Mouse (Mus musculus) testis, adult 10 weeks (tissue): ENCODE results near the gene Dnah7b. TPM values are rescaled to one million over a fixed set of nuclear protein-coding genes. Genes with fewer than 3 reads are reported as not detected.

Experiments
- polyA plus RNA-seq: library from polyadenylated mRNA; stranded (reverse); fragments of 350-450 nt; fragmentation: Illumina TruSeq; extraction: RNeasy Lipid Tissue Mini Kit (QIAGEN cat#74804); gene quantifications from one replicate; pipeline ENCODE4 v1.2.3, GENCODE M21; 2014; ENCODE audit warnings: low read depth, low replicate concordance

The Dnah7b gene
- polyA plus RNA-seq: 114 TPM

DNA sequence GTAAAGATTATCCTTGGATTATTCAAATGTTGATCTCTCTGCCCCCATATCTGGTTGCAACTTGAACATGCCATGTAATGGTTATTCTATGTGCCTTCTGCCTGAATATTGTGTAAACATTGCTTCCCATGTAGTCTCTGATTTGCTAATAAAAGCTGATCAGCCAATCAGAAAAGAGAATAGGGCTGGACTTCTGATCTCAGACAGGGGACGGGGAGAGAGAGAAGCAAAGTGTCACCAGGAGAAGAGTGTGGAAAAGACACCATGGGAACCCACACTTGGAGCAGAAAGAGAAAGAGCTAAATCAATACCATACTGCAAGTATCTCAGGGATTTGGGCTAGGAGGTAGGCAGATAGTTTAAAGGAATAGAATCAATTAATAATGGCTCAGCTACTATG is at the start of gene Dnah7b:
Gene Dnah7b (plus strand): TSS at position 301 of the 400 bp plus-strand sequence.

Other genes with a start within 250 kb of the Dnah7b start
- not detected for gene Gm5269, start 176.0 kb upstream of the Dnah7b start, polyA plus RNA-seq
- 4.4 TPM for gene Slc40a1, start 139.8 kb upstream of the Dnah7b start, polyA plus RNA-seq